Mouse (Mus musculus) myocyte (in vitro differentiated cells): Measurements from ENCODE around the gene Rrp36.

Experiments used
- CEBPB ChIP-seq: IDR thresholded peaks from 2 replicates; pipeline ENCODE4 v1.6.1; 2011; ENCODE audit warnings: mild to moderate bottlenecking, moderate library complexity; ENCODE audit not compliant: poor library complexity, insufficient read depth, severe bottlenecking
- E2F4 ChIP-seq: IDR thresholded peaks from one replicate; pipeline ENCODE4 v1.6.1; 2011; ENCODE audit warnings: mild to moderate bottlenecking, control low read depth, moderate library complexity; ENCODE audit not compliant: insufficient read depth
- MAX ChIP-seq: IDR thresholded peaks from one replicate; pipeline ENCODE4 v1.6.1; 2011; ENCODE audit warnings: low read depth, mild to moderate bottlenecking, control low read depth
- MYOD1 ChIP-seq, 3 experiments: IDR thresholded peaks; one replicate each; pipeline ENCODE4 v1.6.1; 2011; ENCODE audit warnings: control low read depth in 2 of 3, low read depth in 2 of 3, mild to moderate bottlenecking in 2 of 3, moderate library complexity in 1 of 3; ENCODE audit not compliant: insufficient read length in 2 of 3, control insufficient read depth in 1 of 3
- MYOG ChIP-seq, 3 experiments: IDR thresholded peaks; one replicate each; pipeline ENCODE4 v1.6.1; 2011; ENCODE audit warnings: control low read depth in 2 of 3, low read depth in 2 of 3, mild to moderate bottlenecking in 2 of 3; ENCODE audit not compliant: insufficient read length in 2 of 3, control insufficient read depth in 1 of 3, insufficient read depth in 1 of 3
- POLR2A ChIP-seq: IDR thresholded peaks from one replicate; pipeline ENCODE4 v1.6.1; 2011; ENCODE audit warnings: low read depth, mild to moderate bottlenecking, control low read depth, moderate library complexity; ENCODE audit not compliant: insufficient read length
- POLR2AphosphoS2 ChIP-seq: IDR thresholded peaks from one replicate; pipeline ENCODE4 v1.6.1; 2011; ENCODE audit warnings: low read depth, control low read depth; ENCODE audit not compliant: insufficient read length
- SRF ChIP-seq: IDR thresholded peaks from one replicate; pipeline ENCODE4 v1.6.1; 2011; ENCODE audit warnings: low read depth; ENCODE audit not compliant: control insufficient read depth, insufficient read length
- TCF12 ChIP-seq: IDR thresholded peaks from one replicate; pipeline ENCODE4 v1.6.1; 2011; ENCODE audit warnings: mild to moderate bottlenecking, control low read depth; ENCODE audit not compliant: poor library complexity, insufficient read depth, severe bottlenecking
- TCF3 ChIP-seq: IDR thresholded peaks from one replicate; pipeline ENCODE4 v1.6.1; 2011; ENCODE audit warnings: low read depth, control low read depth; ENCODE audit not compliant: insufficient read length
- USF1 ChIP-seq: IDR thresholded peaks from one replicate; pipeline ENCODE4 v1.6.1; 2011; ENCODE audit warnings: low read depth, mild to moderate bottlenecking, control low read depth, moderate library complexity

DNA sequence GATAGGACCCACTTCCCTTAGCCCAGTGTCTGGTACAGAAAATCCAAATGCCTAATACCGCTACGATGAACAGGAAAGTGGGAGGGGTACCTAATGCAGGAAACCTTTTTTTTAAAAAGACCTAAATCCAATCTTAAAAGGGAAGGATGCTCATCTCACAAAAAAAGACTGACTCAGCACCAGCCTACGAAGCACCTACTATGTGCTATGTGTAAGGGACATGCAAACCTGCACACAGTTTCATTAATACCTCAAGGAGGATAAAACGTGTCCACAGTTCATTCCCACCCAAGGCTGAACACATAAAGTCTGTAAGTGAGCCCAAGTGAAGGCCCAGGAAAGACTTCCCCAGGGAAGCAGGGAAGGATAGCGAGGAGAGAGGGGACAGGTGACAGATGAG is 28.4 kb upstream of the Rrp36 start:
- no peak for TF ChIP-seq SRF
- TF ChIP-seq POLR2A: no peak
- no peak for TF ChIP-seq CEBPB
- no peak for TF ChIP-seq MYOG (IDR thresholded peaks at IDR 0.05; ENCODE audit: control insufficient read depth in 1 of 3, insufficient read depth in 1 of 3, insufficient read length in 2 of 3, low read depth in 2 of 3)
- TF ChIP-seq MAX: no peak
- no peak for TF ChIP-seq POLR2AphosphoS2
- TF ChIP-seq USF1: no peak
- TF ChIP-seq TCF12: no peak
- TF ChIP-seq TCF3: no peak
- no peak for TF ChIP-seq E2F4
- TF ChIP-seq MYOD1 (IDR thresholded peaks at IDR 0.05; ENCODE audit: control insufficient read depth in 1 of 3, insufficient read length in 2 of 3, low read depth in 2 of 3): no peak
